Mouse (Mus musculus) midbrain, postnatal 0 days (tissue): ENCODE measurements at regions not wholly inside any gene's neighbourhood (a gene's known extent, or its start where the extent isn't known, plus 50 kb on each side); places are given as distances from the start of the nearest gene placed in this dataset.

Source experiments
- ATAC-seq: fragments of 200-750 bp; cut with Nextera tagmentation; 2 replicates; pipeline ENCODE4 v1.8.0; 2017; ENCODE audit warnings: moderate number of reproducible peaks, mild to moderate bottlenecking, moderate TSS enrichment, moderate library complexity; ENCODE audit not compliant: low FRiP score
- DNase-seq: peaks from one replicate; pipeline ENCODE4 v3.0.0-alpha.2; 2015; ENCODE audit warnings: low spot score
- H3K27ac ChIP-seq: fragments of 300-500 bp; sonication (generic); 2 replicates; pipeline ENCODE4 v1.5.1; 2014; ENCODE audit warnings: low read depth, mild to moderate bottlenecking, low read length, mixed read lengths
- H3K27me3 ChIP-seq: fragments of 300-500 bp; sonication (generic); 2 replicates; pipeline ENCODE4 v1.6.1; 2014; ENCODE audit warnings: low read length, control low read depth, mixed read lengths; ENCODE audit not compliant: insufficient read depth
- H3K36me3 ChIP-seq: fragments of 300-500 bp; sonication (generic); 2 replicates; pipeline ENCODE4 v1.6.1; 2014; ENCODE audit warnings: low read length, control low read depth, mixed read lengths; ENCODE audit not compliant: insufficient read depth
- H3K4me1 ChIP-seq: fragments of 300-500 bp; sonication (generic); 2 replicates; pipeline ENCODE4 v1.6.1; 2014; ENCODE audit warnings: mild to moderate bottlenecking, control low read depth, antibody characterized with exemption, low read length, mixed read lengths; ENCODE audit not compliant: insufficient read depth
- H3K4me2 ChIP-seq: fragments of 300-500 bp; sonication (generic); 2 replicates; pipeline ENCODE4 v1.6.1; 2014; ENCODE audit warnings: low read depth, mild to moderate bottlenecking, low read length, mixed read lengths; ENCODE audit not compliant: poor library complexity, severe bottlenecking
- H3K4me3 ChIP-seq: fragments of 300-500 bp; sonication (generic); 2 replicates; pipeline ENCODE4 v1.5.1; 2014; ENCODE audit warnings: low read depth, mild to moderate bottlenecking, low read length, moderate library complexity
- H3K9ac ChIP-seq: fragments of 300-500 bp; sonication (generic); replicated peaks from 2 replicates; pipeline ENCODE4 v1.6.1; 2014; ENCODE audit warnings: mild to moderate bottlenecking, low read length, moderate library complexity, mixed read lengths; ENCODE audit not compliant: poor library complexity, severe bottlenecking
- H3K9me3 ChIP-seq: fragments of 300-500 bp; sonication (generic); 2 replicates; pipeline ENCODE4 v1.6.1; 2016; ENCODE audit warnings: low read length, control low read depth
- CTCF ChIP-seq: IDR thresholded peaks from 2 replicates; pipeline ENCODE4 v1.5.1; 2016; ENCODE audit warnings: antibody characterized with exemption, mild to moderate bottlenecking
- WGBS: fragments of 180-500 bp; shearing (Covaris S2); extraction: QIAGEN DNeasy Blood & Tissue Kit; methylation state at CpG from one replicate; pipeline ENCODE4 v1.1.7; 2014; 5-methylcytosine and 5-hydroxymethylcytosine counted together

DNA sequence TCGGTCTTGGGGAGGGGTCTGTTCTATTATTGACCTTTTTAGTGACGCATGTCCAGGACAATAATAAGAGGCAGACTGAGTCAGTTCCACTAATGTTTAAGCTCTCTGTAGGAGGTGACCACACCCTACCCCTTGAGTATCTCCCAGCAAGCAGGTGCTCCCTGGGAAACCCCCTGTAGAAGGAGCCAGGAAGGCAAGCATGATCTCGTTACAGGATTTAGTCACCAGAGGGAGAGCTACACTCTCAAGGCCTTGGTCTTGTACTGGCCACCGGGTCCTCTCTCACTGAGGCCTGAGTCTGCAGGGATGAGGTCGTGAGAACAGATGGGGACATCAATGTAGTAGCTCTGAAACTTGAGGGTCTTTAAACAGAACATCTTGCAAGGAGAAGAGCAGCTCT lies 55.3 kb upstream of the Ccnd2 start:
- TF ChIP-seq CTCF = no peak
- no peak overlapping the region for H3K4me3 ChIP-seq
- no peak overlapping the region for H3K4me2 ChIP-seq
- no peaks in the 10 kb centered on the region for H3K9me3 ChIP-seq
- no peak overlapping the region for H3K27ac ChIP-seq
- no peaks in the 10 kb centered on the region for H3K27me3 ChIP-seq
- WGBS = 79% methylated on average over 5 of the region's 5 CpGs
- H3K4me1 ChIP-seq = no peaks in the 10 kb centered on the region
- ATAC-seq (no peak), DNase-seq (no peak)
- H3K36me3 ChIP-seq = no peaks in the 10 kb centered on the region
- no peak overlapping the region for H3K9ac ChIP-seq

- no peaks in the 10 kb centered on the region for H3K36me3 ChIP-seq
- H3K4me2 ChIP-seq = no peak overlapping the region
- DNase-seq (no peak), ATAC-seq (no peak)
- TF ChIP-seq CTCF = no peak
- WGBS = 88% methylated on average over 3 of the region's 3 CpGs
- no peaks in the 10 kb centered on the region for H3K27me3 ChIP-seq
- no peaks in the 10 kb centered on the region for H3K4me1 ChIP-seq
- 0 out of 2 replicates have a peak, but pooled peaks cover 3% of the 10 kb centered on the region for H3K9me3 ChIP-seq
- H3K4me3 ChIP-seq = no peak overlapping the region
- no peak overlapping the region for H3K27ac ChIP-seq
- no peak overlapping the region for H3K9ac ChIP-seq
Observed at GRCm38 (mm10) chr6:127213355-127213754, 61.4 kb upstream of the Ccnd2 start.

DNA sequence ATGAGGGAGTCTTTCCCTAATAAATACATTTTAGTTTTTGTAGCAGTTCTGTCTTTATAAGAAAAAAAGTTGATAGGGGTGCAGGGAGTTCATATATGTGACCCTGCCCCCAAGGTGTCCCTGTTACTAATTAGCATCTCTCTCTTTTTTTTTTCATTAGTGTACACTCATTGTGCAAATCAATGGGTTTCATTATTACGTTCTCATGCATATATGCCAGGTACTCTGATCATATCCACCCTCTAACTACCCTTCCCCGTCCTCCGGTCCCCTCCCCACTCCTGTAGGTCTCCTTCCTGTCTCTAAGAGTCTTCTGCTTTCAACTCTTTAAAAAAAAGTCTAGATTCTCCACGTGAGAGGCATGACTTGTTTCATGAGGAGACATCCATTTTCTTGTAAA lies 63.9 kb upstream of the Ccnd2 start:
- 80% methylated on average over 4 of the region's 4 CpGs for WGBS
- Histone ChIP-seq H3K27ac (no peak overlapping the region), H3K9me3 (0 out of 2 replicates have a peak, but pooled peaks cover 3% of the 10 kb centered on the region), H3K4me2 (no peak overlapping the region), H3K27me3 (no peaks in the 10 kb centered on the region), H3K4me1 (no peaks in the 10 kb centered on the region), H3K4me3 (no peak overlapping the region), H3K9ac (no peak overlapping the region), H3K36me3 (no peaks in the 10 kb centered on the region)
- no peak for TF ChIP-seq CTCF
- no peak for DNase-seq
- no peak for ATAC-seq

DNA sequence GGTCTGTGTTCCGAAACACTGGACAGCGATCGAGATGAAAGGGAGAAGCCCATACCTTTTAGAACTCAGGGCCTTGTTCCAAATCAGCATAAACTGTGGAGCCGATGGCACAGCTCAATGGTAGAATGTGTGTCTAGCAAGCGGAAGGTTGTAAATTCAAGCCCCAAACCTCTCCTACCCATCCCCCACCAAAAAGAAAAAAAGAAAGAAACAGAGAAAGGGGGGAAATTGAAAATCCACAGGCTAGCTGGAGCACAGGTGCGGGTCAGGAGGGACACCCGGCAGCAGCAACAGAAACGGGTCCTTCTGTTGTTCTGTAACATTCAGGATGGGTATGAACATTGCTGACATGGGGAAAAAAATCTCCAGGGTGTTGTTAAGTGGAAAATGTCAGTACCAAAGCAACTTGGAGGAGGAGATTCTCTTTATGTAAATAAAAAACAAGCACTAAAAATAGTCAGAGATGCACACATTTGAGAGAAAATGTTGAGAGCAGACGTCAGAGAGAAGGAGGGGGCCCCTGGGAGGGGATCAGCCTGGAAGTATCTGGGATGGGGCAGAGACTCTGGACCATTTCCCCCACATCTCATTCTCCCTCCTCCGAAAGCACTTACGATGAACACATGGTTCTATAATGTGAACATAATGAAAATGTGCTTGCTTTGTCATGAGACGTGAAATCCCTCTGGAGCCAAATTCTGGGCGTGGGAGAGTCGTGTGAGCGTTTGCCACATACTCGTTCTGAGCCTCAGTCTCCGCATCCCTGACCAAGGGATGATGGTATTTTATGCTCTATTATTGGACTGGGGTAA lies 66.8 kb upstream of the Ccnd2 start:
- no peak for TF ChIP-seq CTCF
- 76% methylated on average over 17 of the region's 17 CpGs for WGBS
- H3K4me2 ChIP-seq = no peak overlapping the region
- H3K36me3 ChIP-seq = no peaks in the 10 kb centered on the region
- H3K27ac ChIP-seq = no peak overlapping the region
- no peak for DNase-seq
- no peaks in the 10 kb centered on the region for H3K4me1 ChIP-seq
- H3K9me3 ChIP-seq = no peaks in the 10 kb centered on the region
- no peaks in the 10 kb centered on the region for H3K27me3 ChIP-seq
- no peak overlapping the region for H3K4me3 ChIP-seq
- no peak overlapping the region for H3K9ac ChIP-seq
- no peak for ATAC-seq

DNA sequence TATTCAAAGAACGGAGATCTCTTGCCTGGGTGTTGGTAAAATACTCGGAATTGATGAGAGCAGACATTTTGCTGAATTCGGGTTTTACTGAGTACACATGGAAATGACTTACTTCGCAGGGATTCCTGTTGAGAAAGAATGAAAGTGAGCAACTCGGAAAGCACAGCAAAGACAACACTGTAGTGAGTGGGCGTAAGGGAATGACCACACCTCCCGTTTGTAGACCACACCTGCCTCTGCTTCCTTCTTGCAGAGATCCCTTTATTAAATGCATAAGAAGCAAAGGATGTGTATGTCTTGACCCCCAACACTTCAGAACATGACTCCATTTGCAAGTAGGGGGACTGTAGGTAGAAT lies 67.4 kb upstream of the Ccnd2 start:
- Histone ChIP-seq H3K36me3 (no peaks in the 10 kb centered on the region), H3K4me3 (no peak overlapping the region), H3K4me1 (no peaks in the 10 kb centered on the region), H3K4me2 (no peak overlapping the region), H3K27ac (no peak overlapping the region), H3K9ac (no peak overlapping the region), H3K27me3 (no peaks in the 10 kb centered on the region), H3K9me3 (no peaks in the 10 kb centered on the region)
- ATAC-seq (no peak), DNase-seq (no peak)
- 87% methylated on average over 7 of the region's 7 CpGs for WGBS
- TF ChIP-seq CTCF = no peak

DNA sequence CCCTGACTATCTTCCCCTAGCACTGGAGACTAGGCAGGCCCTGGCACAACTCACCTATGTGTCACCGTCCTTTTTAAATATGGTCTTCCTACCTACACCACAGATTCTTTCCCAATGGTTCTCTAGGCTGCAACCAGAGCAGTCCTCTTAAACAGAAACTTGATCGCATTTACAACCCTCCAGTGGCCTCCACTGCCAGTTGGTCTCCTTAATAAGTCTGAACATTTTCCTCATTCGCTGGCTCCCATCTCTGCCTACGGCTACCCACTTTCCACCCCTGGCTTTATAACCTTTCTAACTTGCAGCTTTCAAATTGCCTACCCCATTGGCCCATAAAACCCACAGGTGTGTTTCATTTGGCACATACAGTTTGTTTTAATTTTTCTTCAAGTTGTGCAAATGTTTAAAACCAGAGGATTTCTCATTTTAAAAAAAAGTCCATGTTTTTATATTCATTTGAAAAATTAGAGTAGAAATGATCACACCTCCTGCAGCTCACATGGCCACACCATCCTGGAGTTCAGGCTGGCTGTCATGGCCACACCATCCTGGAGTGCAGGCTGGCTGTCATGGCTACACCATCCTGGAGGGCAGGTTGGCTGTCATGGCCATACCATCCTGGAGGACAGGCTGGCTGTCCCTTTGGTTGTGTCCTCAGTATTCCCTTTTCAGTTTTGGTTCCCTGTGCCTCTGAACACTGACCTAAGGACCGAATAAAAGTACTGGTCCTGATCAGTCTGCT lies 74.4 kb upstream of the Ccnd2 start:
- ATAC-seq = no peak
- no peak for TF ChIP-seq CTCF

More for the DNA sequence above, 74.4 kb upstream of the Ccnd2 start:
- no peak for DNase-seq
- Histone ChIP-seq H3K27ac (no peak overlapping the region), H3K9me3 (no peaks in the 10 kb centered on the region), H3K4me3 (no peak overlapping the region), H3K36me3 (no peaks in the 10 kb centered on the region), H3K9ac (no peak overlapping the region), H3K4me2 (no peak overlapping the region), H3K27me3 (no peaks in the 10 kb centered on the region), H3K4me1 (no peaks in the 10 kb centered on the region)
- WGBS = 88% methylated on average over 5 of the region's 5 CpGs
